Mouse (Mus musculus): Measurements from ENCODE around the gene Zswim4. TPM values are rescaled to one million over a fixed set of nuclear protein-coding genes. Genes with fewer than 3 reads are reported as not detected.

Gene Zswim4
- polyA plus RNA-seq, 1 experiment from 2014 or later = 8.0 TPM

DNA sequence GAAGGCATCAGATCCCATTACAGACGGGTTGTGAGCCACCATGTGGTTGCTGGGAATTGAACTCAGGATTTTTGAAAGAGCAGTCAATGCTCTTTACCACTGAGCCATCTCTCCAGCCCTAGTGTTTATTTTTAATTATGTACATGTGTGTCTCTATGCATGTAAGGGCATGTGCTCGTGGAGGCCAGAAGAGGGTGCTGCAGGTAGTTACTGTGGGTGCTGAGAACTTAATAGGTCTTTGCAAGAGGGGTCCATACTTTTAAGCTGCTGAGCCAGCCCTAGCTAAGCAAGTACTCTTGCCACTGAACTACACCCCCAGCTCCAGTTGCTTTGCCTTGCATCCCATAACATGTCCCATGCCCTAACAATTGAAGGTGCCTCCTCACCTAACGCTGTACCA is 19.0 kb upstream of the Zswim4 start:
- peak overlapping the region; percentile 79; the same call in 1 of the 2 replicates for H3K9ac ChIP-seq (ENCODE audit: low read length)

DNA sequence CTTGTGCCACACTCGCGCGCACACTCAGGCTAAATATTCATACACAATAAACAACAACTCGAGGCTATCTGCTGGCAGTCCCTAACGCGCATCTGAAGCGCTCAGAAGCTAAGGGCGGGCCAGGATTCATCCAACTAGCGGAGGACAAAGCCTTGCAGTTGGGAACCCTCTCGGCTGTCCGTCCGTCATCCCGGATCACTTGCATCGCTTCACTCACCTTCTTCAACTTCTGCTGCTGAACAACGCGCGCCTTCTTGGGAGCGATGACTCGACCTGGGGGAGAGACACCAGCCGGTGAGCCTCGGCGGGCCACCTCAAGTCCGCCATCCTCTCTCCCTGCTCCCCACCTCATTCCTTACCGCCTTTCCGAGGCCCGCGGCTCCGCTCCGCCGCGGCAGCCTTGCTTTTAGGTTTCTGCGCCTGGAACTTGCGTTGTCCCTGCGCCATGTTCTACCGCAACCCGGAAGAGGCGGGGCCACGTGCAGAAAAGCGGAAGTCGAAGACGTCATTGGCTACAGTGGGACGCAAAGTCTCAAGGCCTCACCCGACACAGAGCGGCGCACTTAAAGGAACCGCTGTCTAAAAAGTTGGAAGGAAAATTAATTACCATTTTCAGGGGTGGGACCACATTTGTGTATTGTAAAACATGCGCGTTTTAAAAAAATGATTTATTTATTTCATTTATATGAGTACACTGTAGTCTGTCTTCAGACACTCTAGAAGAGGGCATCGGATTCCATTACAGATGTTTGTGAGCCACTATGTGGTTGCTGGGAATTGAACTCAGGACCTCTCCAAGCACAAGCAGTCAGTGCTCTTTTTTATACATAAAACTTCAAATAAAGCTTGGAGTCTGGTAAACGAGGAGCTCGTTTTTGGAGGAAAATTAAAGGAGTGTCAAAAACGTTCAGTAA is 12.7 kb upstream of the Zswim4 start, which contains the start of gene D8Ertd738e:
TSS of gene D8Ertd738e (minus strand) at position 463 of the 914 bp plus-strand sequence.
- Histone ChIP-seq H3K9me3 (ENCODE audit: control insufficient read depth, low read length) (no peaks in the 10 kb centered on the region), H3K4me1 (replicated peaks; ENCODE audit: control insufficient read depth, insufficient read depth) (no peaks in the 10 kb centered on the region), H3K9ac (ENCODE audit: low read length) (peak within 1 kb of the TSS; percentile 89), H3K4me2 (replicated peaks; ENCODE audit: low read depth) (peak within 1 kb of the TSS; percentile 74), H3K36me3 (ENCODE audit: control insufficient read depth, insufficient read depth, low read length) (peaks cover 23% of the 10 kb centered on the region), H3K4me3 (ENCODE audit: low read depth, low read length) (peak within 1 kb of the TSS; percentile 93), H3K27ac (replicated peaks) (peak within 1 kb of the TSS; percentile 91), H3K27me3 (ENCODE audit: control insufficient read depth, insufficient read depth, low read length) (no peaks in the 10 kb centered on the region)
- peak; percentile 92 for ATAC-seq (ENCODE audit: low FRiP score, low TSS enrichment)
- TF ChIP-seq CTCF (IDR thresholded peaks at IDR 0.05; ENCODE audit: low read depth) (peak; percentile 29; the same call in 1 of the 2 replicates), EP300 (optimal IDR thresholded peaks at IDR 0.05) (no peak)
- WGBS = 3% methylated on average over 52 of the region's 52 CpGs
- peak; percentile 92 for DNase-seq (ENCODE audit: low spot score)

More for the DNA sequence above, 19.0 kb upstream of the Zswim4 start:
- TF ChIP-seq CTCF (IDR thresholded peaks at IDR 0.05; ENCODE audit: low read depth) (peak; percentile 45), EP300 (optimal IDR thresholded peaks at IDR 0.05) (no peak)
- peak overlapping the region; percentile 75 for H3K4me3 ChIP-seq (ENCODE audit: low read depth, low read length)
- peaks cover 27% of the 10 kb centered on the region for H3K36me3 ChIP-seq (ENCODE audit: control insufficient read depth, insufficient read depth, low read length)
- H3K27me3 ChIP-seq (ENCODE audit: control insufficient read depth, insufficient read depth, low read length) = no peaks in the 10 kb centered on the region
- peak overlapping the region; percentile 94 for H3K27ac ChIP-seq (replicated peaks)
- 94% methylated on average over 3 of the region's 3 CpGs for WGBS
- ATAC-seq (ENCODE audit: low FRiP score, low TSS enrichment) = no peak
- peak overlapping the region; percentile 98 for H3K4me2 ChIP-seq (replicated peaks; ENCODE audit: low read depth)
- no peaks in the 10 kb centered on the region for H3K9me3 ChIP-seq (ENCODE audit: control insufficient read depth, low read length)
- H3K4me1 ChIP-seq (replicated peaks; ENCODE audit: control insufficient read depth, insufficient read depth) = peaks cover 3% of the 10 kb centered on the region
- no peak for DNase-seq (ENCODE audit: low spot score)

DNA sequence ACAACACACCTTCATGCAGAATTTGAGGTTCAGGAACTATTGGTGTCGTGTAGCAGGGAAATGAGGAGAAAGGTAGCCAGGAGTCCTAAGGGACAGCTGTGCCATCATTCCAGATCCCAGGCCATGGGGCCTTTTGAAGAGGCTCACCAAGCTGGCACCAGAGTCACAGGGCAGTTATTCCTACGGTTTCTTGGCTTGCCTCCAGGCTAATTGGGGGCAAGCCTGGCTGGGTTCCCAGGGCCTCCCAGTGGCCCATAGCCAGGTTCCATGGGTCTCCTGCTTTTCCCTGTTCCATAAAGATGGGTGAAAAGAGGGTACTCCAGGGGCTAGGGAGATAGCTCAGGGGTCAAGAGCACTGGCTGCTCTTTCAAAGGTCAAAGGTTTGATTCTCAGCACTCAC is 5.0 kb upstream of the Zswim4 start:
- Histone ChIP-seq H3K36me3 (ENCODE audit: control insufficient read depth, insufficient read depth, low read length) (peaks cover 12% of the 10 kb centered on the region), H3K9me3 (ENCODE audit: control insufficient read depth, low read length) (no peaks in the 10 kb centered on the region), H3K4me3 (ENCODE audit: low read depth, low read length) (no peak overlapping the region), H3K27ac (replicated peaks) (no peak overlapping the region), H3K27me3 (ENCODE audit: control insufficient read depth, insufficient read depth, low read length) (no peaks in the 10 kb centered on the region), H3K4me1 (replicated peaks; ENCODE audit: control insufficient read depth, insufficient read depth) (no peaks in the 10 kb centered on the region), H3K9ac (ENCODE audit: low read length) (no peak overlapping the region), H3K4me2 (replicated peaks; ENCODE audit: low read depth) (no peak overlapping the region)
- no peak for DNase-seq (ENCODE audit: low spot score)
- no peak for ATAC-seq (ENCODE audit: low FRiP score, low TSS enrichment)
- WGBS = 54% methylated on average over 2 of the region's 2 CpGs
- no peak for TF ChIP-seq CTCF (IDR thresholded peaks at IDR 0.05; ENCODE audit: low read depth)
- no peak for TF ChIP-seq EP300 (optimal IDR thresholded peaks at IDR 0.05)

DNA sequence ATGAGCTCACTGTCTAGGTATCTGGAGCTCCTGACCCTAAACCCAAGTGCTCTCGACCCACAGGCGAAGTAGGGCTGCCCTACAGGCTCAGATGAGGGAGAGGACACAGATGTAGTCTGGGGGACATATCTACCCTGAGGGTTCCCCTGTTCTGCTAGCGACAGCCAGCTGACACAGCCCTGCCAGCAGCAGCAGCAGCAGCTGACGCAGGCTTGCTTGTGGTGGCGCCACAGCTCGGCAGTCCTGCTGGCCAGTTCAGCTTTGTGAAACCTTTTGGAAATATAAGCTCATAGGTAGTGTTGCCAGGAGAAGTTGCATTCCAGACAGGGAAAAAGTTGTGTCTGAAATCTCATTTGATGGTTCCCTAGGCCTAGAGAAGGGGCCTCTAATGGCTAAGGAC is 4.3 kb upstream of the Zswim4 start:
- H3K4me1 ChIP-seq (replicated peaks; ENCODE audit: control insufficient read depth, insufficient read depth) = no peaks in the 10 kb centered on the region
- TF ChIP-seq EP300 (optimal IDR thresholded peaks at IDR 0.05) (no peak), CTCF (IDR thresholded peaks at IDR 0.05; ENCODE audit: low read depth) (no peak)
- no peak overlapping the region for H3K9ac ChIP-seq (ENCODE audit: low read length)
- H3K27me3 ChIP-seq (ENCODE audit: control insufficient read depth, insufficient read depth, low read length) = no peaks in the 10 kb centered on the region
- no peak overlapping the region for H3K4me3 ChIP-seq (ENCODE audit: low read depth, low read length)
- 59% methylated on average over 6 of the region's 6 CpGs for WGBS
- H3K4me2 ChIP-seq (replicated peaks; ENCODE audit: low read depth) = no peak overlapping the region
- ATAC-seq (ENCODE audit: low FRiP score, low TSS enrichment) (no peak), DNase-seq (ENCODE audit: low spot score) (no peak)
- no peaks in the 10 kb centered on the region for H3K9me3 ChIP-seq (ENCODE audit: control insufficient read depth, low read length)
- peaks cover 8% of the 10 kb centered on the region for H3K36me3 ChIP-seq (ENCODE audit: control insufficient read depth, insufficient read depth, low read length)
- no peak overlapping the region for H3K27ac ChIP-seq (replicated peaks)

DNA sequence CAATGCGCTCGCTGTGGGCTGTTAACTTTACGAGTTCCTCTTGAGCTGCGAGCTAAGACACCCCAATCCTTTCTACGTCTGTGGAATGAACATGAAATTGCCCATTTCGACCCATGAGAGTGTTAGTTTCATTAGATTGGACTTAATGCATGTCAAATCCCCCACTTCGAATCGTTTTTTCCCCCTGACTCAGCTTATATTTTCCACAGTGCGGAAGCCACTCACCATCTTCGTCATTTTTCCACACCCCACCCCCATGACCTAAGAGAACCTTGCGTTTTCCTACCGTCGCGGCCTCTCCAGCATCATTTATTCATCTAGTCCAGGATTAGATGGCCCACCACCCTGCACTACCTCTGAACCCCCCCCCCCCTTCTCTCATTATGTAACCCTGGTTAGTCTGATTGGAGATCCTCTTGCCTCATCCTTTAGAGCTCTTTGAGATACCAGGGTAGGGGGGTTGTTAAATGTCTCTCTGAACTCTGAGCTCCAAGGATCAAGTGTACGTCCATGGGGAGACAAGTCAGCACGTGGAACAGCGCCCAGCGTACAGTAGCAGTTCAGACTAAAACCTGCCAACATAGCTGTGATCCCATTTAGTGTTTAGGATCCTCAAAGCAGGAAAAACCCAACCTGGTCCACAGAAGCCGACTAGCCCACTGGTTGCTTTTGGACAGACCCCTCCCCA is 831 bp upstream of the Zswim4 start:
- ATAC-seq (ENCODE audit: low FRiP score, low TSS enrichment) = no peak

More for the DNA sequence above, 831 bp upstream of the Zswim4 start:
- Histone ChIP-seq H3K9me3 (ENCODE audit: control insufficient read depth, low read length) (no peaks in the 10 kb centered on the region), H3K4me2 (replicated peaks; ENCODE audit: low read depth) (peak overlapping the region; percentile 62), H3K36me3 (ENCODE audit: control insufficient read depth, insufficient read depth, low read length) (no peaks in the 10 kb centered on the region), H3K27ac (replicated peaks) (peak overlapping the region; percentile 87), H3K9ac (ENCODE audit: low read length) (peak overlapping the region; percentile 70), H3K4me1 (replicated peaks; ENCODE audit: control insufficient read depth, insufficient read depth) (0 out of 2 replicates have a peak, but pooled peaks cover 3% of the 10 kb centered on the region), H3K4me3 (ENCODE audit: low read depth, low read length) (peak overlapping the region; percentile 84), H3K27me3 (ENCODE audit: control insufficient read depth, insufficient read depth, low read length) (no peaks in the 10 kb centered on the region)
- DNase-seq (ENCODE audit: low spot score) = no peak
- WGBS = 11% methylated on average over 19 of the region's 19 CpGs
- no peak for TF ChIP-seq CTCF (IDR thresholded peaks at IDR 0.05; ENCODE audit: low read depth)
- TF ChIP-seq EP300 (optimal IDR thresholded peaks at IDR 0.05) = no peak
